Mouse (Mus musculus) midbrain, embryonic 10.5 days (tissue): ENCODE data around the gene Bcl9l. TPM values are rescaled to one million over a fixed set of nuclear protein-coding genes. Genes with fewer than 3 reads are reported as not detected.
A peak's percentile ranks its signal among the peaks of the same experiment; 100 is the strongest.

Experiments used
- DNase-seq: peaks from one replicate; pipeline ENCODE4 v3.0.0-alpha.2; 2017; ENCODE audit warnings: low spot score
- H3K27ac ChIP-seq: fragments of 300-500 bp; sonication (generic); replicated peaks from 2 replicates; pipeline ENCODE4 v1.5.1; 2016; ENCODE audit warnings: mild to moderate bottlenecking
- H3K27me3 ChIP-seq: fragments of 300-500 bp; sonication (generic); 2 replicates; pipeline ENCODE4 v1.6.1; 2016; ENCODE audit warnings: low read depth, mild to moderate bottlenecking; ENCODE audit not compliant: poor library complexity, severe bottlenecking
- H3K36me3 ChIP-seq: fragments of 300-500 bp; sonication (generic); 2 replicates; pipeline ENCODE4 v1.6.1; 2016; ENCODE audit warnings: mild to moderate bottlenecking, moderate library complexity
- H3K4me1 ChIP-seq: fragments of 300-500 bp; sonication (generic); 2 replicates; pipeline ENCODE4 v1.6.1; 2016
- H3K4me3 ChIP-seq: fragments of 300-500 bp; sonication (generic); 2 replicates; pipeline ENCODE4 v1.5.1; 2016; ENCODE audit warnings: mild to moderate bottlenecking, moderate library complexity
- H3K9me3 ChIP-seq: fragments of 300-500 bp; sonication (generic); replicated peaks from 2 replicates; pipeline ENCODE4 v1.6.1; 2016; ENCODE audit warnings: mild to moderate bottlenecking
- WGBS: fragments of 180-500 bp; shearing (Covaris S2); methylation state at CpG from one replicate; pipeline ENCODE4 v1.1.7; 2016; 5-methylcytosine and 5-hydroxymethylcytosine counted together
- polyA plus RNA-seq: library from polyadenylated mRNA; unstranded; fragments of >200 nt; fragmentation: Nextera tagmentation; extraction: Ambion mirVana; gene quantifications from 2 replicates; pipeline ENCODE4 v1.2.1, GENCODE M21; 2016

Gene Bcl9l
- polyA plus RNA-seq, 1 experiment from 2014 or later, result 3.9 TPM

- 67% methylated on average over 9 of the region's 9 CpGs for WGBS
- H3K27ac ChIP-seq, result no peak overlapping the region
These were observed 43.9 kb downstream of the Bcl9l start for GRCm38 (mm10) chr9:44526337-44527112.

GRCm38 (mm10) chr9:44528340-44528739 lies 45.7 kb downstream of the Bcl9l start:
- no peaks in the 10 kb centered on the region for H3K36me3 ChIP-seq
- H3K27ac ChIP-seq, result no peak overlapping the region
- H3K27me3 ChIP-seq, result no peaks in the 10 kb centered on the region
- 87% methylated on average over 8 of the region's 8 CpGs for WGBS
- no peak for DNase-seq
- H3K9me3 ChIP-seq, result no peaks in the 10 kb centered on the region
- no peaks in the 10 kb centered on the region for H3K4me1 ChIP-seq
- no peak overlapping the region for H3K4me3 ChIP-seq

More at GRCm38 (mm10) chr9:44526337-44527112, 43.9 kb downstream of the Bcl9l start:
- no peaks in the 10 kb centered on the region for H3K27me3 ChIP-seq
- H3K4me3 ChIP-seq, result no peak overlapping the region
- no peaks in the 10 kb centered on the region for H3K9me3 ChIP-seq
- H3K4me1 ChIP-seq, result no peaks in the 10 kb centered on the region
- no peak for DNase-seq
- H3K36me3 ChIP-seq, result no peaks in the 10 kb centered on the region

GRCm38 (mm10) chr9:44532991-44533580 lies 50.5 kb downstream of the Bcl9l start:
- no peaks in the 10 kb centered on the region for H3K9me3 ChIP-seq
- H3K36me3 ChIP-seq, result no peaks in the 10 kb centered on the region
- DNase-seq, result no peak
- WGBS, result 91% methylated on average over 6 of the region's 6 CpGs
- H3K4me3 ChIP-seq, result no peak overlapping the region
- no peaks in the 10 kb centered on the region for H3K27me3 ChIP-seq
- 0 out of 2 replicates have a peak, but pooled peaks cover 9% of the 10 kb centered on the region for H3K4me1 ChIP-seq
- no peak overlapping the region for H3K27ac ChIP-seq

GRCm38 (mm10) chr9:44537625-44538301 lies 55.1 kb downstream of the Bcl9l start:
- no peak overlapping the region for H3K4me3 ChIP-seq
- WGBS, result 81% methylated on average over 19 of the region's 19 CpGs
- H3K27ac ChIP-seq, result peak overlapping the region; percentile 38

GRCm38 (mm10) chr9:44539816-44540421 lies 57.3 kb downstream of the Bcl9l start:
- Histone ChIP-seq H3K27ac (no peak overlapping the region), H3K36me3 (no peaks in the 10 kb centered on the region)

More at GRCm38 (mm10) chr9:44537625-44538301, 55.1 kb downstream of the Bcl9l start:
- no peak for DNase-seq
- H3K9me3 ChIP-seq, result no peaks in the 10 kb centered on the region
- no peaks in the 10 kb centered on the region for H3K36me3 ChIP-seq
- no peaks in the 10 kb centered on the region for H3K27me3 ChIP-seq
- H3K4me1 ChIP-seq, result 0 out of 2 replicates have a peak, but pooled peaks cover 17% of the 10 kb centered on the region

GRCm38 (mm10) chr9:44540676-44541075 lies 58.1 kb downstream of the Bcl9l start:
- 85% methylated on average over 3 of the region's 3 CpGs for WGBS
- H3K9me3 ChIP-seq, result no peaks in the 10 kb centered on the region
- no peak overlapping the region for H3K27ac ChIP-seq
- no peaks in the 10 kb centered on the region for H3K27me3 ChIP-seq
- no peak for DNase-seq
- H3K4me3 ChIP-seq, result no peak overlapping the region
- H3K4me1 ChIP-seq, result 0 out of 2 replicates have a peak, but pooled peaks cover 17% of the 10 kb centered on the region
- no peaks in the 10 kb centered on the region for H3K36me3 ChIP-seq

More at GRCm38 (mm10) chr9:44539816-44540421, 57.3 kb downstream of the Bcl9l start:
- no peak for DNase-seq
- Histone ChIP-seq H3K4me3 (no peak overlapping the region), H3K9me3 (no peaks in the 10 kb centered on the region), H3K27me3 (no peaks in the 10 kb centered on the region), H3K4me1 (0 out of 2 replicates have a peak, but pooled peaks cover 17% of the 10 kb centered on the region)
- WGBS, result 71% methylated on average over 2 of the region's 2 CpGs

- Histone ChIP-seq H3K4me1 (0 out of 2 replicates have a peak, but pooled peaks cover 13% of the 10 kb centered on the region), H3K27me3 (no peaks in the 10 kb centered on the region), H3K36me3 (no peaks in the 10 kb centered on the region), H3K9me3 (no peaks in the 10 kb centered on the region), H3K27ac (no peak overlapping the region), H3K4me3 (no peak overlapping the region)
- WGBS, result 86% methylated on average over 4 of the region's 4 CpGs
- DNase-seq, result no peak
These were observed 59.7 kb downstream of the Bcl9l start for GRCm38 (mm10) chr9:44542364-44542763.

- Histone ChIP-seq H3K4me1 (0 out of 2 replicates have a peak, but pooled peaks cover under 1% of the 10 kb centered on the region), H3K36me3 (no peaks in the 10 kb centered on the region), H3K27ac (no peak overlapping the region), H3K4me3 (no peak overlapping the region), H3K27me3 (no peaks in the 10 kb centered on the region), H3K9me3 (no peaks in the 10 kb centered on the region)
- DNase-seq, result no peak
- 89% methylated on average over 3 of the region's 3 CpGs for WGBS
These were observed 62.4 kb downstream of the Bcl9l start for GRCm38 (mm10) chr9:44544986-44545385.

- Histone ChIP-seq H3K4me1 (no peaks in the 10 kb centered on the region), H3K27ac (no peak overlapping the region), H3K4me3 (no peak overlapping the region), H3K27me3 (no peaks in the 10 kb centered on the region), H3K9me3 (no peaks in the 10 kb centered on the region), H3K36me3 (no peaks in the 10 kb centered on the region)
- WGBS, result 92% methylated on average over 8 of the region's 8 CpGs
- DNase-seq, result no peak
These were observed 66.0 kb downstream of the Bcl9l start for GRCm38 (mm10) chr9:44548412-44549152.

- Histone ChIP-seq H3K27ac (no peak overlapping the region), H3K4me1 (no peaks in the 10 kb centered on the region), H3K36me3 (no peaks in the 10 kb centered on the region), H3K4me3 (no peak overlapping the region), H3K9me3 (no peaks in the 10 kb centered on the region), H3K27me3 (no peaks in the 10 kb centered on the region)
- 90% methylated on average over 10 of the region's 10 CpGs for WGBS
- DNase-seq, result no peak
These were observed 68.5 kb downstream of the Bcl9l start for GRCm38 (mm10) chr9:44551138-44551537.

GRCm38 (mm10) chr9:44552161-44552560 lies 69.5 kb downstream of the Bcl9l start:
- 87% methylated on average over 8 of the region's 8 CpGs for WGBS
- H3K27ac ChIP-seq, result no peak overlapping the region
- no peaks in the 10 kb centered on the region for H3K9me3 ChIP-seq
- H3K36me3 ChIP-seq, result no peaks in the 10 kb centered on the region
- DNase-seq, result no peak
- no peaks in the 10 kb centered on the region for H3K27me3 ChIP-seq
- no peaks in the 10 kb centered on the region for H3K4me1 ChIP-seq
- H3K4me3 ChIP-seq, result no peak overlapping the region
